Mouse (Mus musculus) G1E (cell line): ENCODE results near the gene Arpc3.

ENCODE experiments used
- CTCF ChIP-seq: IDR thresholded peaks from 2 replicates; pipeline ENCODE4 v1.5.1; 2012; ENCODE audit warnings: low read depth, low read length, inconsistent platforms, mixed read lengths
- GATA1 ChIP-seq: IDR thresholded peaks from 2 replicates; pipeline ENCODE4 v1.6.1; 2012; ENCODE audit warnings: borderline replicate concordance, low read length, inconsistent platforms, mixed read lengths
- GATA2 ChIP-seq: IDR thresholded peaks from 2 replicates; pipeline ENCODE4 v1.6.1; 2012; ENCODE audit warnings: low read depth, low read length, inconsistent platforms, borderline replicate concordance
- POLR2AphosphoS5 ChIP-seq: IDR thresholded peaks from 2 replicates; pipeline ENCODE4 v1.6.1; 2012; ENCODE audit warnings: low read depth, low read length, inconsistent platforms; ENCODE audit not compliant: insufficient replicate concordance
- TAL1 ChIP-seq: conservative IDR thresholded peaks from 2 replicates; pipeline ENCODE4 v1.6.1; 2012; ENCODE audit warnings: low read depth, low read length, inconsistent platforms, mixed read lengths

- no peak for TF ChIP-seq GATA1
- no peak for TF ChIP-seq TAL1
- TF ChIP-seq CTCF: no peak
- no peak for TF ChIP-seq GATA2
- no peak; the same call in 1 of the 2 replicates for TF ChIP-seq POLR2AphosphoS5
Observed at GRCm38 (mm10) chr5:122448869-122449268, 57.2 kb downstream of the Arpc3 start.
